Mouse (Mus musculus): ENCODE measurements at regions not wholly inside any gene's neighbourhood (a gene's known extent, or its start where the extent isn't known, plus 50 kb on each side); places are given as distances from the start of the nearest gene placed in this dataset.

DNA sequence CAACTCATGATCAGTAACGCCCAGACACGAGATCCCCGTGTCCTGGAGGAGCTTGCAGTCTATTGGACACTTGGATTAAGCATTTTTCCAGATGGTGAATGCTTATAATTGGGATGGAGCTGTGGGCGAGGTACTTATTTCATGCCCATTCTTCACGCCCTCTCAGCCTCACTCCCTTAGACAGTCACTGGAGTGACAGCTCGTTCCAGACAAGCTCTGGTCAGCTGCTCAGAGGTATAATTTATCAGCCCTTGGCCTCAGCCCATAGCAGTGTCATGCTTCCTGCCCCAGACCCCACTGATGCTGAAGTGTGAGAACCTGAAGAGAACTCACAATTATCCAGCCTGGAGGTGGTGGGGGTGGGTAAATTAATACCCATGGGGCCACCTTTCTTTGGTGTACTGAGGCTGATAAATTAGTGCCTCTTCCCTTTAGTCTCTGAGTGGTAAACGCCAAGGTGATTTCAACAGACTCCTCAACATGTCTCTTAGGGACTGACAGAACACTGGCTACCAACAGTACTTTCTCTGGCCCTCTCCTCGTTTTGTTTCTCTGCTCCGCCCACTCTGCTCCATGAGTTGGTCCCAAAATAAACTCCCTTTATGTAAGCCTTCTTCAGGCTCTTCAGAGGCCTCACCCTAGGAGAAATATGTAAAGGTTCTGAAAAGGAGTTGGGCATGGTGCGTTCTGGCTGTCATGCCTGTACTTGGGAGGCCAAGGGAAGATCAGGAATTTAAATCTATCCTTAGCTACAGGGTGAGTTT is 97.6 kb upstream of the Frmd6 start:
- no peak overlapping the region for H3K9ac ChIP-seq (ENCODE audit: low read depth, low read length)
- no peaks in the 10 kb centered on the region for H3K27me3 ChIP-seq (replicated peaks; ENCODE audit: control insufficient read depth, insufficient read depth, low read length)
- ATAC-seq (replicated peaks; ENCODE audit: low FRiP score) (no peak), DNase-seq (ENCODE audit: low spot score) (no peak)
- H3K4me2 ChIP-seq = no peak overlapping the region
- 79% methylated on average over 10 of the region's 10 CpGs for WGBS
- H3K27ac ChIP-seq (ENCODE audit: low read depth, low read length) = no peak overlapping the region
- no peaks in the 10 kb centered on the region for H3K36me3 ChIP-seq (ENCODE audit: control insufficient read depth, insufficient read depth, low read length)
- H3K9me3 ChIP-seq (ENCODE audit: control insufficient read depth, low read length) = no peaks in the 10 kb centered on the region
- peaks cover 5% of the 10 kb centered on the region for H3K4me1 ChIP-seq (replicated peaks; ENCODE audit: control insufficient read depth, insufficient read depth, low read length)
- H3K4me3 ChIP-seq (ENCODE audit: low read depth, low read length) = no peak overlapping the region

DNA sequence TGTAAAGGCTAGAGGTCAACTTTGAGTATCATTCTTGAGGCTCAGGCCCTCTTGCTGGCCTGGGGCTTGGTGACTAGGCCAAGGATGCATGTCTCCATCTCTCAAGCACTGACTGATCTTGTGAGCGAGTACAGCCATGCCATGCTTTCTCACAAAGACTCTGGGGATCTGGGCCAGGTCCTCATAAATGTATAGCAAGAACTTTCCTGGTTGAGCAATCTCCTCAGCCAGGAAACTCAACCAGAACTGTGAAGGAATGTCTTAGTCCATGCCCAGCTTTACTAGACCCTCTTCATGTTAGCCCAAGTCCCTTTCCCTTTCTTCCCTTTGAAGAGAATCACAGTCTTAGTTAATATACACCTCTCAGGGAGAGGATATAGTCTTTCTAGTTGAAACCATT is 96.9 kb upstream of the Frmd6 start:
- Histone ChIP-seq H3K27me3 (replicated peaks; ENCODE audit: control insufficient read depth, insufficient read depth, low read length) (no peaks in the 10 kb centered on the region), H3K9me3 (ENCODE audit: control insufficient read depth, low read length) (no peaks in the 10 kb centered on the region), H3K4me1 (replicated peaks; ENCODE audit: control insufficient read depth, insufficient read depth, low read length) (peaks cover 5% of the 10 kb centered on the region), H3K4me3 (ENCODE audit: low read depth, low read length) (no peak overlapping the region), H3K36me3 (ENCODE audit: control insufficient read depth, insufficient read depth, low read length) (no peaks in the 10 kb centered on the region), H3K4me2 (no peak overlapping the region), H3K27ac (ENCODE audit: low read depth, low read length) (no peak overlapping the region), H3K9ac (ENCODE audit: low read depth, low read length) (no peak overlapping the region)
- no peak for DNase-seq (ENCODE audit: low spot score)
- ATAC-seq (replicated peaks; ENCODE audit: low FRiP score) = no peak
- 93% methylated on average over 1 of the region's 1 CpGs for WGBS

DNA sequence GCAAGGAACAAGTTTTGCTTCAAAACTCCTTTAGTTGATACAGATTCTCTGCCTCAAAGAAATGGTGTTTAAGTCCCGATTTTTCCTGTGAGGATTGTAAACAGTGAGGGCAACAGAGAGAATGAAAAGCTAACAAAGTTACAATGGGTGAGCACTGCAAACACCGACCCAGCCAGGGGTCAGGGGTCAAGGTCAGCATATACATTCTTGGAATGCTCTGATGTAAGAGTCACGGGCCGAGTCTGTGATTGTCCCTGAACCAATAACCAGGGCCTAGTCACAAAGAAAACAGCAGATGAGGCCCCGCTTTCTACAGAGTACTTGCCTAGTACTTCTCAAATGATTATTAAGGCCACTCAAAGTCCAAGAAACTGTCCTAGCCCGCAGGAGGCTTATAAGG is 95.4 kb upstream of the Frmd6 start:
- no peak overlapping the region for H3K9ac ChIP-seq (ENCODE audit: low read depth, low read length)
- H3K4me3 ChIP-seq (ENCODE audit: low read depth, low read length) = no peak overlapping the region
- DNase-seq (ENCODE audit: low spot score) (no peak), ATAC-seq (replicated peaks; ENCODE audit: low FRiP score) (no peak)
- peaks cover 5% of the 10 kb centered on the region for H3K4me1 ChIP-seq (replicated peaks; ENCODE audit: control insufficient read depth, insufficient read depth, low read length)
- no peaks in the 10 kb centered on the region for H3K9me3 ChIP-seq (ENCODE audit: control insufficient read depth, low read length)
- H3K27me3 ChIP-seq (replicated peaks; ENCODE audit: control insufficient read depth, insufficient read depth, low read length) = no peaks in the 10 kb centered on the region
- no peak overlapping the region for H3K4me2 ChIP-seq
- no peaks in the 10 kb centered on the region for H3K36me3 ChIP-seq (ENCODE audit: control insufficient read depth, insufficient read depth, low read length)
- H3K27ac ChIP-seq (ENCODE audit: low read depth, low read length) = no peak overlapping the region
- whole genome bisulfite sequencing = 52% methylated on average over 6 of the region's 6 CpGs

DNA sequence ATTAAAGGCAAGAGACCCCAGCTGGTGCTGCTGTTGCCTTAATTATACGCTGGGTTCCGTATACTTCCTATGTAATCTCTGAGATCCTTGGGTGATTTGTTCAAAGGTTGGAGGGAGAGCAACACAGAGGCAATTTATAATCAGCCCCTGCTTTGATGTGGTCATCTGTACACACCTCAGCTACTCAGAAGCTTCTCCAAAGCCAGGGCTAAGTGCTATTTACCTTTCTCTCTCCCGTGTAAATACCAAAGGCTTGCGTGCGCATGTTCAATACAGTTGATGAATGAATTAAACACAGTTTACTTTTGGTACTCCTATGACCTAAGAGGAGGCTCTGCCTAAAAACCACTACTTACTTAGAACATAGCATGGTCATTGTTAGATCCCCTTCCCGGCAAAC is 93.8 kb upstream of the Frmd6 start:
- Histone ChIP-seq H3K4me2 (no peak overlapping the region), H3K4me3 (ENCODE audit: low read depth, low read length) (no peak overlapping the region), H3K36me3 (ENCODE audit: control insufficient read depth, insufficient read depth, low read length) (no peaks in the 10 kb centered on the region), H3K9me3 (ENCODE audit: control insufficient read depth, low read length) (no peaks in the 10 kb centered on the region), H3K4me1 (replicated peaks; ENCODE audit: control insufficient read depth, insufficient read depth, low read length) (peaks cover 5% of the 10 kb centered on the region), H3K9ac (ENCODE audit: low read depth, low read length) (no peak overlapping the region), H3K27me3 (replicated peaks; ENCODE audit: control insufficient read depth, insufficient read depth, low read length) (no peaks in the 10 kb centered on the region), H3K27ac (ENCODE audit: low read depth, low read length) (no peak overlapping the region)
- ATAC-seq (replicated peaks; ENCODE audit: low FRiP score) (no peak), DNase-seq (ENCODE audit: low spot score) (no peak)
- 87% methylated on average over 6 of the region's 6 CpGs for WGBS

DNA sequence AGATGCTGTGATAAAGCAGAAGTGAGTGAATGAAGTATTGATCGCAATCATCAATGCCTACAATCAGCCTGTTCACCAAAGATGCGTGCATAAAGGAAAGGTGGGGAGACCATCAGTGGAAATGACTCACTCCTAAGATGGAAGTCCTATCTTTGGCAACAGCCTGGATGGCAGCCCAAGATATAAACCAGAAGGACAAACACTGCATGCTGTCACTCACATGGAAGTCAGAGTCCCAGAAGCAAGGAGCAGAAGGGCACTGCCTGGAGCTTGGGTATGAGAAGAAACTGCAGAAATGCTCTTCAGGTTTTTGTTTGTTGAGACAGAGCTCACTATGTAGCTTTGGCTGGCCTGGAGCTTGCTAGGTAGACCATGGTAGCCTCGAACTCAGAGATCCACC is 92.7 kb upstream of the Frmd6 start:
- Histone ChIP-seq H3K9me3 (ENCODE audit: control insufficient read depth, low read length) (no peaks in the 10 kb centered on the region), H3K4me3 (ENCODE audit: low read depth, low read length) (no peak overlapping the region), H3K27ac (ENCODE audit: low read depth, low read length) (no peak overlapping the region), H3K4me1 (replicated peaks; ENCODE audit: control insufficient read depth, insufficient read depth, low read length) (peaks cover 5% of the 10 kb centered on the region), H3K9ac (ENCODE audit: low read depth, low read length) (no peak overlapping the region), H3K27me3 (replicated peaks; ENCODE audit: control insufficient read depth, insufficient read depth, low read length) (no peaks in the 10 kb centered on the region), H3K36me3 (ENCODE audit: control insufficient read depth, insufficient read depth, low read length) (no peaks in the 10 kb centered on the region), H3K4me2 (no peak overlapping the region)
- DNase-seq (ENCODE audit: low spot score) (no peak), ATAC-seq (replicated peaks; ENCODE audit: low FRiP score) (no peak)
- 70% methylated on average over 3 of the region's 3 CpGs for WGBS

DNA sequence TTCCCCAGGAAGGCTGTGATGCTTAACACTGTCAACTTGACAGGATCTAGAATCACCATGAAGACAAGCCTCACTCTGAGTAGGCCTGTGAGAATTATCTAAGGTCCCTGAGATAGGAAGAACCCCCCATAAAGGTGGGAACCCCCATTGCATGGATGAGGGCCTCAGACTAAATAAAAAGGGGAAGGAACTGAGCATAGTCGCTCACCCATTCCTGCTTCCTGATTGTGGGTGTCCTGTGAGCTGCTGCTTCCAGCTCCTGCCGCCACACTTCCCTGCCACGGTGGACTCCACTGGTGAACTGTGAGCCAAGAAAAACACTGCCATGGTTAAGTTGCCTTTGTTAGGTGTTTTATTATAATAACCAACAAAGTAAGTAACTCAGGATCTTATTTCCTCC is 86.8 kb upstream of the Frmd6 start:
- no peak for ATAC-seq (replicated peaks; ENCODE audit: low FRiP score)

DNA sequence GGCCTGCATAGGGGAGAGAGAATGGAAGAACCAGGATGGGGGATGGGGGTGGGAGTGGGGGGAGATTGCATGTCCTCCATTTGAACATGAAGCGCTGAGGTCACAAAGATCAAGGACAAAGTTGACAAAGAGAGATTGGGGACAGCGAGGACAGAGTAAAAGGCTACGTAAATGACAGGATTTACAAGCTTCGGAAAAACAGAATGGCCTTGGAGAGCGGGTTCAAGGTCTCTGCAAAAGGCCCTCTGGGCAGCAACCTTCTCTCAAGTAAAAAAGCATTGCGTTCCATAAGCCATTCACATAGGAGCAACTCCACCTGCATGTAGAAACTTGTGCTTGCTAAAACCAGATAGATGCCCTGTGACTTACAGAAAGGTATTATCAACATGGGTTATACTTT is 86.0 kb upstream of the Frmd6 start:
- Histone ChIP-seq H3K27me3 (replicated peaks; ENCODE audit: control insufficient read depth, insufficient read depth, low read length) (no peaks in the 10 kb centered on the region), H3K36me3 (ENCODE audit: control insufficient read depth, insufficient read depth, low read length) (no peaks in the 10 kb centered on the region), H3K4me3 (ENCODE audit: low read depth, low read length) (no peak overlapping the region), H3K4me1 (replicated peaks; ENCODE audit: control insufficient read depth, insufficient read depth, low read length) (no peaks in the 10 kb centered on the region), H3K27ac (ENCODE audit: low read depth, low read length) (no peak overlapping the region), H3K9ac (ENCODE audit: low read depth, low read length) (no peak overlapping the region), H3K9me3 (ENCODE audit: control insufficient read depth, low read length) (no peaks in the 10 kb centered on the region), H3K4me2 (no peak overlapping the region)
- no peak for DNase-seq (ENCODE audit: low spot score)
- no peak for ATAC-seq (replicated peaks; ENCODE audit: low FRiP score)
- WGBS = 67% methylated on average over 6 of the region's 6 CpGs

More for the DNA sequence above, 86.8 kb upstream of the Frmd6 start:
- H3K27ac ChIP-seq (ENCODE audit: low read depth, low read length) = no peak overlapping the region
- H3K4me1 ChIP-seq (replicated peaks; ENCODE audit: control insufficient read depth, insufficient read depth, low read length) = no peaks in the 10 kb centered on the region
- no peaks in the 10 kb centered on the region for H3K36me3 ChIP-seq (ENCODE audit: control insufficient read depth, insufficient read depth, low read length)
- no peak for DNase-seq (ENCODE audit: low spot score)
- WGBS = 37% methylated on average over 3 of the region's 3 CpGs
- no peak overlapping the region for H3K9ac ChIP-seq (ENCODE audit: low read depth, low read length)
- H3K4me2 ChIP-seq = no peak overlapping the region
- no peaks in the 10 kb centered on the region for H3K27me3 ChIP-seq (replicated peaks; ENCODE audit: control insufficient read depth, insufficient read depth, low read length)
- no peak overlapping the region for H3K4me3 ChIP-seq (ENCODE audit: low read depth, low read length)
- no peaks in the 10 kb centered on the region for H3K9me3 ChIP-seq (ENCODE audit: control insufficient read depth, low read length)

DNA sequence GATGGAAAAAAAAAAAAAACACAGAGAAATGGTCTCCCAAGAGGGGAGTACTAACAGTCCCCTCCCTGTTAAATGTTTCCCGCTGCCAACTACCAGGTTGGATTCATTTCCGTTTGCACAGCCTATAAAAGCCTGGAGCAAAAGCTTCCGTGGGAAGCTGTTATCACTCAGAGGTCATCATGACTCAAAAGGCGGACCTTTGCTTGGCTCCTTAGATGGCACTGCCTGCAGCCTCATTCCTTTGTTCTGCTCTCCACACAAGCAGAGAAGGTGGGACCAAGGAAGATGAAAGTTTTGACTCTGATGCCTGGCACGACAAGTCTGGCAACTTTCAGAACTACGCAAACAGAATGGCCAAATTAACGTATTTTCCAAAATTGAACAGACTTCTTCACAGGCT is 85.5 kb upstream of the Frmd6 start:
- Histone ChIP-seq H3K9me3 (ENCODE audit: control insufficient read depth, low read length) (no peaks in the 10 kb centered on the region), H3K4me1 (replicated peaks; ENCODE audit: control insufficient read depth, insufficient read depth, low read length) (no peaks in the 10 kb centered on the region), H3K4me2 (no peak overlapping the region), H3K27ac (ENCODE audit: low read depth, low read length) (no peak overlapping the region), H3K4me3 (ENCODE audit: low read depth, low read length) (no peak overlapping the region), H3K9ac (ENCODE audit: low read depth, low read length) (no peak overlapping the region), H3K36me3 (ENCODE audit: control insufficient read depth, insufficient read depth, low read length) (no peaks in the 10 kb centered on the region), H3K27me3 (replicated peaks; ENCODE audit: control insufficient read depth, insufficient read depth, low read length) (no peaks in the 10 kb centered on the region)
- ATAC-seq (replicated peaks; ENCODE audit: low FRiP score) = no peak
- 69% methylated on average over 7 of the region's 7 CpGs for WGBS
- no peak for DNase-seq (ENCODE audit: low spot score)

DNA sequence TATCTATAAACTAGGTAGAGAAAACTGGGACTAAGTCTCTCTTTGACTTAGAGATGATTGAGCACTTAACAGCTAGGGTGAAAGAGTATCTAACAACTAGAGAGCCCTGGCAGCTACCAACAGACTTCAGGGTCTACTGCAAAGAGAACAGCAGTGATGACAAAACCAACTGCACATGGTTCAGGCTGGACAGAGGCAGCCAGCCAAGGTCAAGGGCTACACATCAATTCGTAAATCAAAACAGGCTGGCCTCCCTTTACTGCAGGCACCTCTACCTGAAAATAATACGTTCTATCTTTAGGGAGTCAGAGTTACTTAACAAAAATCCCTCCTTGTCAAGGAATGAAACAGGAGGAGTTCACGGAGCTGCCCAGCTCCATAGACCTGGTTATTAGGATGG is 82.5 kb upstream of the Frmd6 start:
- WGBS = 65% methylated on average over 3 of the region's 3 CpGs
- Histone ChIP-seq H3K27me3 (replicated peaks; ENCODE audit: control insufficient read depth, insufficient read depth, low read length) (no peaks in the 10 kb centered on the region), H3K36me3 (ENCODE audit: control insufficient read depth, insufficient read depth, low read length) (no peaks in the 10 kb centered on the region), H3K27ac (ENCODE audit: low read depth, low read length) (no peak overlapping the region), H3K4me1 (replicated peaks; ENCODE audit: control insufficient read depth, insufficient read depth, low read length) (no peaks in the 10 kb centered on the region), H3K4me2 (no peak overlapping the region), H3K9ac (ENCODE audit: low read depth, low read length) (no peak overlapping the region), H3K4me3 (ENCODE audit: low read depth, low read length) (no peak overlapping the region), H3K9me3 (ENCODE audit: control insufficient read depth, low read length) (no peaks in the 10 kb centered on the region)
- DNase-seq (ENCODE audit: low spot score) (no peak), ATAC-seq (replicated peaks; ENCODE audit: low FRiP score) (no peak)
